Mouse (Mus musculus): ENCODE results near the gene Oasl2.

- TF ChIP-seq POLR2A (IDR thresholded peaks at IDR 0.05; ENCODE audit: borderline replicate concordance, insufficient read depth, low read length) (no peak), CTCF (IDR thresholded peaks at IDR 0.05; ENCODE audit: borderline replicate concordance, insufficient read depth, low read depth, low read length) (no peak)
Measured at GRCm38 (mm10) chr5:114888995-114889394, 7.7 kb upstream of the Oasl2 start.
